Mouse (Mus musculus) limb, embryonic 13.5 days (tissue): ENCODE results near the gene Tuba1a. TPM values are rescaled to one million over a fixed set of nuclear protein-coding genes. Genes with fewer than 3 reads are reported as not detected.
"Not testable (repeated sequence)": the region's sequence is repeated elsewhere in the genome, so short reads cannot be mapped to it uniquely, and the experiment has no call there.

Source experiments
- ATAC-seq: fragments of 200-750 bp; cut with Nextera tagmentation; 2 replicates; pipeline ENCODE4 v1.8.0; 2017; ENCODE audit warnings: low read depth, moderate number of reproducible peaks, moderate TSS enrichment; ENCODE audit not compliant: low FRiP score
- H3K27ac ChIP-seq: fragments of 300-500 bp; sonication (generic); 2 replicates; pipeline ENCODE4 v1.5.1; 2015; ENCODE audit warnings: inconsistent platforms, mild to moderate bottlenecking, moderate library complexity
- H3K27me3 ChIP-seq: fragments of 300-500 bp; sonication (generic); 2 replicates; pipeline ENCODE4 v1.6.1; 2015; ENCODE audit warnings: mild to moderate bottlenecking, inconsistent platforms
- H3K36me3 ChIP-seq: fragments of 300-500 bp; sonication (generic); 2 replicates; pipeline ENCODE4 v1.6.1; 2015; ENCODE audit warnings: inconsistent platforms, mild to moderate bottlenecking, moderate library complexity
- H3K4me1 ChIP-seq: fragments of 300-500 bp; sonication (generic); 2 replicates; pipeline ENCODE4 v1.6.1; 2015; ENCODE audit warnings: inconsistent platforms
- H3K4me2 ChIP-seq: fragments of 300-500 bp; sonication (generic); replicated peaks from 2 replicates; pipeline ENCODE4 v1.6.1; 2015; ENCODE audit warnings: inconsistent platforms, mild to moderate bottlenecking, moderate library complexity
- H3K4me3 ChIP-seq: fragments of 300-500 bp; sonication (generic); 2 replicates; pipeline ENCODE4 v1.5.1; 2015; ENCODE audit warnings: moderate library complexity, mild to moderate bottlenecking, inconsistent platforms
- H3K9ac ChIP-seq: fragments of 300-500 bp; sonication (generic); 2 replicates; pipeline ENCODE4 v1.6.1; 2015; ENCODE audit warnings: mild to moderate bottlenecking, inconsistent platforms
- H3K9me3 ChIP-seq: fragments of 300-500 bp; sonication (generic); 2 replicates; pipeline ENCODE4 v1.6.1; 2016; ENCODE audit warnings: inconsistent platforms
- WGBS: fragments of 180-500 bp; shearing (Covaris S2); methylation state at CpG from one replicate; pipeline ENCODE4 v1.1.7; 2015; 5-methylcytosine and 5-hydroxymethylcytosine counted together
- polyA plus RNA-seq: library from polyadenylated mRNA; unstranded; fragments of >200 nt; fragmentation: Nextera tagmentation; extraction: Ambion mirVana; gene quantifications from 2 replicates; pipeline ENCODE4 v1.2.1, GENCODE M21; 2015

Tuba1a gene
- polyA plus RNA-seq, 1 experiment from 2014 or later: 1,426 TPM

DNA sequence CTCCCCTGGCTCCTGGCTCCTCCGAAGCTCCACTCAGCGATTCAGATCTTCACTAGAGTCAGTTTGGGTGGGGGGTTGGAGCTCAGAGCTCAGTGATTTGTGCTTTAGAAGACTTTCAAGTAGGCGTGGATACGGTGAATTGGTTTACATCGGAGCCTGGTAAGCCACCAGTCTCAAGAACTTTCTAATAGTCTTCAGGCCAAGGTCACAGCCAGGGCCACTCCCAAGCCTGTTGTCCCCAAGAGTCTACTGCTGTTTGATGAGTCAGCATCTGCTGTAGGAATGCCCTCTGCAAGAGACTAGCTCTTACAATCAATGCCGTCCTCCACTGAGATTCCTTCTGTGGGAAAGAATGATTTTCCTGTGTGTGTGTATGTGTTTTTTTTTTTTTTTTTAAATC lies 28.6 kb upstream of the Tuba1a start:
- Histone ChIP-seq H3K4me1 (peaks cover 42% of the 10 kb centered on the region), H3K9me3 (no peaks in the 10 kb centered on the region), H3K27me3 (no peaks in the 10 kb centered on the region), H3K4me2 (no peak overlapping the region), H3K9ac (no peak overlapping the region), H3K4me3 (no peak overlapping the region), H3K36me3 (no peaks in the 10 kb centered on the region), H3K27ac (no peak overlapping the region)
- no peak for ATAC-seq
- WGBS: 87% methylated on average over 6 of the region's 6 CpGs

DNA sequence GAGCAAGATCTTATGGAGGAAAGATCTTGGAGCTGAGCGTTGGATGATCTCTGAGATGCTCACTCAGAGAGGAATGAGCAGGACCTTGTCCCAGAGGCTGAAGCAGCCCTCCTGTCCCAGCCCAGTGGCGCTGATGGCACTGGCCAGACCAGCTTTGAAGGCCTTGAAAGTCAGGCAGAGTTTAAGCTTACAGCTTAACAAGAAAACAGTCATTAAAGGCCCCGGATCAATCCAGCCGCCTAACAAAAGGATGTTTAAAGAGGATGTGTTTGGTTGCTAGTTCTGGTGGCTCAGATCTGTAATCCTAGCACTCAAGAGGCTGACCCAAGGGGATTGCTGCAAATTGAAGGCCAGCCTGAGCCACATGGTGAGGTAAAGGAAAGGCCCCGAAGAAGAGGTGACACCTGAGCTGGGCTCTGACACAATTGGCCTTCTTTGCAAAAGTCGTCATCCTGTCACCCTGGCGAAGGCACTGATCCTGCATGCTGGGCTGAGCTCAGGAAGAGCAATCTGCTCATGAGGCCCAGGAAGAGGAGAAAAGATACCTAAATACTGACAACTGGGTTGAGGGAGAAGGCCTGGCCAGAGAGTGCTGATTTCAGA lies 26.6 kb upstream of the Tuba1a start:
- H3K36me3 ChIP-seq: no peaks in the 10 kb centered on the region
- H3K9me3 ChIP-seq: no peaks in the 10 kb centered on the region
- no peak overlapping the region for H3K4me3 ChIP-seq
- no peaks in the 10 kb centered on the region for H3K27me3 ChIP-seq
- no peak overlapping the region for H3K9ac ChIP-seq
- H3K4me1 ChIP-seq: peaks cover 33% of the 10 kb centered on the region
- ATAC-seq: no peak
- H3K4me2 ChIP-seq: no peak overlapping the region
- WGBS: 34% methylated on average over 7 of the region's 7 CpGs
- H3K27ac ChIP-seq: no peak overlapping the region

GRCm38 (mm10) chr15:98978409-98979172 lies 25.1 kb upstream of the Tuba1a start:
- ATAC-seq: no peak
- H3K4me2 ChIP-seq: peak overlapping the region; percentile 46
- no peaks in the 10 kb centered on the region for H3K36me3 ChIP-seq
- peak overlapping the region; percentile 49; the same call in 1 of the 2 replicates for H3K27ac ChIP-seq
- 44% methylated on average over 20 of the region's 20 CpGs for WGBS
- peaks cover 26% of the 10 kb centered on the region for H3K4me1 ChIP-seq
- H3K9me3 ChIP-seq: no peaks in the 10 kb centered on the region
- no peaks in the 10 kb centered on the region for H3K27me3 ChIP-seq
- H3K9ac ChIP-seq: no peak overlapping the region
- H3K4me3 ChIP-seq: no peak overlapping the region

- Histone ChIP-seq H3K27ac (peak overlapping the region; percentile 49), H3K4me3 (no peak overlapping the region), H3K9me3 (no peaks in the 10 kb centered on the region), H3K4me1 (peaks cover 26% of the 10 kb centered on the region), H3K27me3 (no peaks in the 10 kb centered on the region), H3K36me3 (no peaks in the 10 kb centered on the region), H3K9ac (0 out of 2 replicates have a peak overlapping the region, but pooled peaks have one; percentile 43), H3K4me2 (peak overlapping the region; percentile 46)
- peak; percentile 80; the same call in 1 of the 2 replicates for ATAC-seq
- WGBS: 43% methylated on average over 14 of the region's 14 CpGs
Measured at GRCm38 (mm10) chr15:98977759-98978408, 24.4 kb upstream of the Tuba1a start.

- ATAC-seq: no peak
- H3K4me2 ChIP-seq: peak overlapping the region; percentile 46
- H3K4me1 ChIP-seq: peaks cover 26% of the 10 kb centered on the region
- no peaks in the 10 kb centered on the region for H3K27me3 ChIP-seq
- H3K9ac ChIP-seq: no peak overlapping the region
- H3K4me3 ChIP-seq: no peak overlapping the region
- WGBS: 61% methylated on average over 21 of the region's 21 CpGs
- no peaks in the 10 kb centered on the region for H3K9me3 ChIP-seq
- H3K36me3 ChIP-seq: no peaks in the 10 kb centered on the region
- peak overlapping the region; percentile 49 for H3K27ac ChIP-seq
Measured at GRCm38 (mm10) chr15:98976763-98977758, 23.6 kb upstream of the Tuba1a start.

GRCm38 (mm10) chr15:98973015-98973614 lies 19.6 kb upstream of the Tuba1a start:
- Histone ChIP-seq H3K4me3 (no peak overlapping the region), H3K36me3 (no peaks in the 10 kb centered on the region), H3K4me2 (no peak overlapping the region), H3K27me3 (no peaks in the 10 kb centered on the region), H3K27ac (no peak overlapping the region), H3K9me3 (no peaks in the 10 kb centered on the region), H3K4me1 (peaks cover 50% of the 10 kb centered on the region), H3K9ac (no peak overlapping the region)
- ATAC-seq: no peak
- WGBS: 78% methylated on average over 9 of the region's 9 CpGs

GRCm38 (mm10) chr15:98971576-98972320 lies 18.2 kb upstream of the Tuba1a start:
- not testable (repeated sequence) for H3K27ac ChIP-seq, ATAC-seq, H3K9ac ChIP-seq, H3K9me3 ChIP-seq, H3K4me3 ChIP-seq, H3K4me2 ChIP-seq, H3K27me3 ChIP-seq, H3K36me3 ChIP-seq
- 79% methylated on average over 15 of the region's 15 CpGs for WGBS
- peaks cover 36% of the 10 kb centered on the region for H3K4me1 ChIP-seq

- 41% methylated on average over 4 of the region's 4 CpGs for WGBS
- Histone ChIP-seq H3K4me2 (no peak overlapping the region), H3K27ac (no peak overlapping the region), H3K9ac (no peak overlapping the region), H3K9me3 (no peaks in the 10 kb centered on the region), H3K36me3 (no peaks in the 10 kb centered on the region), H3K27me3 (no peaks in the 10 kb centered on the region), H3K4me3 (no peak overlapping the region), H3K4me1 (peaks cover 33% of the 10 kb centered on the region)
- no peak for ATAC-seq
Measured at GRCm38 (mm10) chr15:98971111-98971510, 17.6 kb upstream of the Tuba1a start.

DNA sequence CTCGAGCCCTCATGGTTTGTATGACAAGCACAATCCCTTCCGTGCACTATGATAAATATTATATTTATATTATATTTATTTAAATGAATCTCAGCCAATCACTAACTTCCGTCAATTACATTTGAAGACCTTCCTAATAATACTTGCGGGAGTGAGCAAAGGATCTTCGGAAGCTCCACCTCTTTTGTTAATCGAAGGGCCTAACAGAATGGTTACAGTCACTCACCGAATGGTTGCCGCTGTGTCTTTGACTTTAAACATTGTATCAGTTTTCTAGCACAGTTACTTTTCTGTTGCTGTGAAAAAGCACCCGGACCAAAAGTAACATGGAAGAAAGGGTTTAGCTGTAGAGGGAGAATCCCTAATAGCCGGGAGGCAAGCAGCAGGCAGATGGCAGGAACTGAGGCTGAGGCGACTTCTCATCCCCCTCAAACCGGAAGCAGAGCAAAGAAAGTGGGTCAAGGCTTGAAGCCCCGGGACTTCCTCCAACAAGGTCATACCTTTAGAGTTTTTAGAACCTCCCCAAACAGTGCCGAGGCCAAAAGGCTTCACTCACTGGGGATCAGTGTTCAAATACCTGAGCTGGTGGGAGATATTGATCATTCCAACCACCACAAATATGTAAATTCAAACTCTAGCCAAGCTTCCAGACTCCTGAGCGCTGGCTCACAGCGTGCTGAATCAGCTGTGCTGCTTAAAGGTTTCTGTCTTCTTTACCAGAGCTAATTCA lies 16.0 kb upstream of the Tuba1a start:
- WGBS: 27% methylated on average over 16 of the region's 16 CpGs
- no peak for ATAC-seq
- no peak overlapping the region for H3K4me3 ChIP-seq

GRCm38 (mm10) chr15:98968701-98969371 lies 15.3 kb upstream of the Tuba1a start:
- no peak overlapping the region for H3K4me3 ChIP-seq
- H3K27ac ChIP-seq: peak overlapping the region; percentile 73; the same call in 1 of the 2 replicates
- peak overlapping the region; percentile 25; the same call in 1 of the 2 replicates for H3K4me2 ChIP-seq
- WGBS: 15% methylated on average over 12 of the region's 12 CpGs
- peaks cover 2% of the 10 kb centered on the region; the same call in 1 of the 2 replicates for H3K9me3 ChIP-seq
- no peaks in the 10 kb centered on the region for H3K27me3 ChIP-seq
- peaks cover 37% of the 10 kb centered on the region for H3K4me1 ChIP-seq
- H3K9ac ChIP-seq: peak overlapping the region; percentile 19; the same call in 1 of the 2 replicates
- peak; percentile 57; the same call in 1 of the 2 replicates for ATAC-seq
- H3K36me3 ChIP-seq: no peaks in the 10 kb centered on the region

More for the DNA sequence above, 16.0 kb upstream of the Tuba1a start:
- H3K9ac ChIP-seq: no peak overlapping the region
- H3K4me1 ChIP-seq: peaks cover 37% of the 10 kb centered on the region
- H3K9me3 ChIP-seq: no peaks in the 10 kb centered on the region
- peak overlapping the region; percentile 73; the same call in 1 of the 2 replicates for H3K27ac ChIP-seq
- H3K4me2 ChIP-seq: peak overlapping the region; percentile 25; the same call in 1 of the 2 replicates
- no peaks in the 10 kb centered on the region for H3K27me3 ChIP-seq
- H3K36me3 ChIP-seq: no peaks in the 10 kb centered on the region
